Mouse (Mus musculus): ENCODE results near the gene A930033H14Rik. TPM values are rescaled to one million over a fixed set of nuclear protein-coding genes. Genes with fewer than 3 reads are reported as not detected.

Gene A930033H14Rik
- polyA plus RNA-seq, 1 experiment from 2014 or later, result 3.1 TPM

DNA sequence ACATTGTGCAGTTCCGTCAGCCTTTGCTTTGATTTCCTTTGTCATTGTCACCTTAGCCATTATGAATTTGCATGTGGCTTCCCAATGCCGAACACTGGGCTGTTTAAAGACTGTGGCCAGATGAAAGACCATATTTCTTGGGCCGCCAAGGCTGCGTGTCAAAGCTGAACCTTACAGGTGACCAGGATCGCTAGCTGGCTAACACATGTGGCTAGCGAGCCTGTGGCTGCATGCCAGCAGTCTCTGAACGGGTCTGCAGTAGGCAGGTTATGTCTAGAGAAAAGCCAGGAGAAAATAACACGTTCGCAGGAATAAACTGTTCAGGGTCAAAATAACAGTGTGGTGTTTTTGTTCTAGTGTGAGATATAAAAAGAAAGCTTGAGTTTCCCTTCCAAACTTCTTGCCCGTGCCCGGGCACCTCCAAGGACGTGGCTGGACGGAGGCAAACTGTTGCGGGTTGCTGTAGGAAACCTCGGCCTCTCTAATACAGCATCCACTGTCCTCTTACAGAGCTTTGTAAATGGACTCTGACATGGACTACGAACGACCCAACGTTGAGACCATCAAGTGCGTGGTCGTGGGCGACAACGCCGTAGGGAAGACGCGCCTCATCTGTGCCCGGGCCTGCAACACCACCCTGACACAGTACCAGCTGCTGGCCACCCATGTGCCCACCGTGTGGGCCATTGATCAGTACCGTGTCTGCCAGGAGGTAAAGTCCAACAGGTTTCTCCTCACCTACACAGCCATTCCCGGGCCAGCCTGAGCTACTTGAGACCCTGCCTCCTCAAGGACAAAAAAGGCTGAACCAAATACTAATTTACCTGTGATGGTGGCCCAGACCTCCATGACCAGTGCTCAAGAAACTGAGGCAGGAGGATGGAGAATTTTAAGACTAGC, 35.6 kb upstream of the A930033H14Rik start:
- H3K9ac ChIP-seq, result no peak overlapping the region
- H3K4me3 ChIP-seq, result no peak overlapping the region
- WGBS, result 76% methylated on average over 29 of the region's 29 CpGs
- H3K9me3 ChIP-seq, result no peaks in the 10 kb centered on the region
- no peak for ATAC-seq (ENCODE audit: low FRiP score, low read depth)
- no peaks in the 10 kb centered on the region for H3K27me3 ChIP-seq
- H3K36me3 ChIP-seq, result peaks cover 23% of the 10 kb centered on the region
- no peak overlapping the region for H3K4me2 ChIP-seq (replicated peaks)
- H3K27ac ChIP-seq, result 0 out of 2 replicates have a peak overlapping the region, but pooled peaks have one; percentile 22
- peaks cover 23% of the 10 kb centered on the region for H3K4me1 ChIP-seq

DNA sequence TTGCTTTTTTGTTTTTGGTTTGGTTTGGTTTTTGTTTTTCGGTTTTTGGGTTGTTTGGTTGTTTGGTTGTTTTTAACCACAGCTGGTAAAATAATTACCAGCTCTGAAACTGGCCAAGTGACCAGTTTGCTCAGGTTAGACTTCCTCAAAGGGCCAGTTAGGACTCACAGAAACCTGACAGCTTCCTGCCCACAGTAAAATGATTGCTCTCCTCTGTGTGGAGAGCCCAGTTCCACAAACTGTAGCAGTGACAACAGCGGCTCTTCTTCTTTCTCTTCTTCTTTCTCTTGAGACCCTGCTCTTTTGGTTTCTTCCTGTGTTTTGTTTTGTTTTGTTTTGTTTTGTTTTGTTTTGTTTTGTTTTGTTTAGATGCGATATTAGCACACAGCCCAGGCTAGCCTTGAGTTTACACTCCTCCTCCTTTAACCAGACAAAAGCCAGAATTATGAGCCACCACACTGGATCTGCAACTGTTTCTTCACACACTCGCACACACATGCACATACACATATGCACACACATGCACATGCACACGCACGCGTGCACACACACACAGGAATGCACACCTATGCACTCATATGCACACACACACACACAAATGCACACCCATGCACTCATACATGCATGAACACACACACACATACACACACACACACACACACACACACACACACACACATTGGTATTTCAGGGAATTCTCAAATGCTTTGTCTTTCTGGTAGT, 34.6 kb upstream of the A930033H14Rik start:
- 91% methylated on average over 7 of the region's 7 CpGs for WGBS
- no peaks in the 10 kb centered on the region for H3K9me3 ChIP-seq

DNA sequence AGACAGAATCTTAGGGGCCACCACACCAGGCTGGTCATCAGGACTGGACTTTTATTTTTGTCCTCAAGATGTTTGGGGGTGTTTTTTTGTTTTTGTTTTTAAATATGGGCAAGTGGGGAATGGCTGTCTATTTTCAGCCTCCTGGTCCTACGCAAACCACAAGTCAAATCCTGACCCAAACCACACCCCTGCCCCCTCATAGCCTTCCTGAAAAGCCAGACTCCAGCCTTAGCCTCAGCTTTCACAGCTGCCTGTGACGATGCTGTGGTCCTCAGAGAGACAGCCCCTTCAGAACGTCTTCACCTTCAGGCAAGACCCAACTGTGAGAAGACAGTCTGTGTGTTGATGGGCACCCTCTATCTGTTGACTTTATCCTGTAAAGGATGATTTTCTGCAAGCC, 33.9 kb upstream of the A930033H14Rik start:
- H3K27me3 ChIP-seq, result no peaks in the 10 kb centered on the region
- H3K4me1 ChIP-seq, result peaks cover 7% of the 10 kb centered on the region
- ATAC-seq (ENCODE audit: low FRiP score, low read depth), result no peak
- no peak overlapping the region for H3K27ac ChIP-seq
- no peak overlapping the region for H3K9ac ChIP-seq
- 75% methylated on average over 3 of the region's 3 CpGs for WGBS
- no peak overlapping the region for H3K4me2 ChIP-seq (replicated peaks)
- no peaks in the 10 kb centered on the region for H3K9me3 ChIP-seq
- H3K4me3 ChIP-seq, result no peak overlapping the region
- H3K36me3 ChIP-seq, result peaks cover 29% of the 10 kb centered on the region

More for the DNA sequence above, 34.6 kb upstream of the A930033H14Rik start:
- Histone ChIP-seq H3K27me3 (no peaks in the 10 kb centered on the region), H3K27ac (no peak overlapping the region), H3K36me3 (peaks cover 23% of the 10 kb centered on the region), H3K4me1 (peaks cover 13% of the 10 kb centered on the region), H3K4me2 (replicated peaks) (no peak overlapping the region), H3K9ac (no peak overlapping the region), H3K4me3 (no peak overlapping the region)
- ATAC-seq (ENCODE audit: low FRiP score, low read depth), result no peak

- WGBS, result 86% methylated on average over 10 of the region's 10 CpGs
- Histone ChIP-seq H3K4me1 (peaks cover 7% of the 10 kb centered on the region), H3K4me3 (no peak overlapping the region), H3K9me3 (no peaks in the 10 kb centered on the region), H3K9ac (no peak overlapping the region), H3K27ac (no peak overlapping the region), H3K4me2 (replicated peaks) (no peak overlapping the region), H3K36me3 (peaks cover 34% of the 10 kb centered on the region), H3K27me3 (no peaks in the 10 kb centered on the region)
- no peak for ATAC-seq (ENCODE audit: low FRiP score, low read depth)
These were observed 33.2 kb upstream of the A930033H14Rik start for GRCm38 (mm10) chr10:69245906-69246668.

- no peaks in the 10 kb centered on the region for H3K27me3 ChIP-seq
- no peak overlapping the region for H3K4me3 ChIP-seq
- peaks cover 31% of the 10 kb centered on the region for H3K36me3 ChIP-seq
- no peak overlapping the region for H3K9ac ChIP-seq
- ATAC-seq (ENCODE audit: low FRiP score, low read depth), result no peak
- H3K4me2 ChIP-seq (replicated peaks), result no peak overlapping the region
- no peaks in the 10 kb centered on the region for H3K9me3 ChIP-seq
- H3K4me1 ChIP-seq, result peaks cover 7% of the 10 kb centered on the region
- WGBS, result 90% methylated on average over 4 of the region's 4 CpGs
- no peak overlapping the region for H3K27ac ChIP-seq
These were observed 32.3 kb upstream of the A930033H14Rik start for GRCm38 (mm10) chr10:69245151-69245550.

- H3K9me3 ChIP-seq, result no peaks in the 10 kb centered on the region
- 95% methylated on average over 2 of the region's 2 CpGs for WGBS
- no peaks in the 10 kb centered on the region for H3K4me1 ChIP-seq
- H3K9ac ChIP-seq, result no peak overlapping the region
- peaks cover 30% of the 10 kb centered on the region for H3K36me3 ChIP-seq
- no peak for ATAC-seq (ENCODE audit: low FRiP score, low read depth)
- no peak overlapping the region for H3K4me2 ChIP-seq (replicated peaks)
- H3K4me3 ChIP-seq, result no peak overlapping the region
- no peaks in the 10 kb centered on the region for H3K27me3 ChIP-seq
- H3K27ac ChIP-seq, result no peak overlapping the region
These were observed 27.6 kb upstream of the A930033H14Rik start for GRCm38 (mm10) chr10:69240530-69240929.

DNA sequence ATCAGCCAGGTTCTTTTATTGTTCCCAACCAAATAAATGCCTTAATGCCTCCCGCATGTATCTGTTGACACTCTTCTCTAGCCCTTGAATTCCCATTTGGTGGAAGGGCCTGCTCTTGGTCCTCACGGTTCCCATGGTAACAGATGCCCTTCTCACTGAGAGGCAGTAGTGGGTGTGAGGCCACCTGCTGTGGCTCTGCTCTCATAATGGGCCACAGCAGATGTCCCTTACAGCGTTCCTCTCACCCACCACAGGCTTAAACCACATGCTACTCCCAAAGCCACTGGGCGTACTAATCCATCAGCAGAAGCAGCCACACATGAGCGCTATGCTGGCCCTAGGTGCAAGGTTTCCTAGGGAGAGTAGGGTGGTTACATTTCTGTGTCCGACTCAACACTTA, 25.4 kb upstream of the A930033H14Rik start:
- no peak overlapping the region for H3K4me2 ChIP-seq (replicated peaks)
- H3K4me1 ChIP-seq, result no peaks in the 10 kb centered on the region
- no peaks in the 10 kb centered on the region for H3K9me3 ChIP-seq
- no peak overlapping the region for H3K27ac ChIP-seq
- no peak overlapping the region for H3K9ac ChIP-seq
- no peak overlapping the region for H3K4me3 ChIP-seq
- peaks cover 30% of the 10 kb centered on the region for H3K36me3 ChIP-seq
- ATAC-seq (ENCODE audit: low FRiP score, low read depth), result peak; percentile 15; the same call in 1 of the 2 replicates
- H3K27me3 ChIP-seq, result no peaks in the 10 kb centered on the region
- 52% methylated on average over 6 of the region's 6 CpGs for WGBS

DNA sequence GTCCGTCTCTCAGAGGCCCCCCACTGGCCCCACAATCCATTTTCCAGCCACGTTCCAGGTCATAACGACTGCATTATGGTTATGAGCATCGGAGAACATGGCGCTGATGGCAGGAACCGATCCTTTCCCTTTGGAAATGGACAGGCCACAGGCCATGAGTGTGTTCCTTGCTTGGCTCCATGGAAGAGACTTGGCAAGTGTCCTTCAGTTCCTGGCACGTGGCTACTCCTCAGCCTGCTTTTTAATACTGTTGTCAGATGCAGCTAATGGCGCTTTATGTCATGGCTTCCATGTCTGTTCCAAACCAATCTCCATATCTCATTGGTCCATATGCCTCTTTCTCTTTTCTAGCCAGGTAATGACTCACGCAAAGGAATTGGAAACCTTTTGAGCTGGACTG, 24.9 kb upstream of the A930033H14Rik start:
- Histone ChIP-seq H3K4me3 (no peak overlapping the region), H3K9ac (no peak overlapping the region), H3K36me3 (peaks cover 30% of the 10 kb centered on the region), H3K4me1 (no peaks in the 10 kb centered on the region), H3K9me3 (no peaks in the 10 kb centered on the region), H3K27ac (no peak overlapping the region), H3K4me2 (replicated peaks) (no peak overlapping the region), H3K27me3 (no peaks in the 10 kb centered on the region)
- ATAC-seq (ENCODE audit: low FRiP score, low read depth), result no peak
- 90% methylated on average over 9 of the region's 9 CpGs for WGBS

DNA sequence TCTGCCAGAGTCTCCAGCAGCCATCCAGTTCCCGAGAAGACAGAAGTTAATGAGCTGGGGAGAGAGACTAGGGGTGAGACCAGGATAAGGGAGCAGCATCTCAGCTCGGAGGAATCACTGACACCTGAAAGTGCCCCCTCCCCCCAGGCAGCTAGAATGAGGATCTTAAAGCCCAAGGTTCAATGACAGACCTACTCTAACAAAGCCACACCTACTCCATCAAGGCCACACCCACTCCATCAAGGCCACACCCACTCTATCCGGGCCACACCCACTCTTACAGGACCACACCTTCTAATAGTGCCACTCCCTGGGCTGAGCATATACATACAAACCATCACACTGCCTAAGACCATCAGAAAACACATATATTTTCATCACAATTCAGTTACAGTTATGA, 24.3 kb upstream of the A930033H14Rik start:
- Histone ChIP-seq H3K36me3 (peaks cover 30% of the 10 kb centered on the region), H3K4me2 (replicated peaks) (no peak overlapping the region), H3K9me3 (no peaks in the 10 kb centered on the region), H3K9ac (no peak overlapping the region), H3K4me3 (no peak overlapping the region), H3K4me1 (no peaks in the 10 kb centered on the region), H3K27me3 (no peaks in the 10 kb centered on the region), H3K27ac (no peak overlapping the region)
- 80% methylated on average over 3 of the region's 3 CpGs for WGBS
- ATAC-seq (ENCODE audit: low FRiP score, low read depth), result no peak

GRCm38 (mm10) chr10:69225951-69226350, 13.1 kb upstream of the A930033H14Rik start:
- H3K4me3 ChIP-seq, result no peak overlapping the region
- H3K36me3 ChIP-seq, result peaks cover 56% of the 10 kb centered on the region
- H3K27me3 ChIP-seq, result no peaks in the 10 kb centered on the region
- H3K4me2 ChIP-seq (replicated peaks), result no peak overlapping the region
- H3K9ac ChIP-seq, result no peak overlapping the region
- H3K27ac ChIP-seq, result no peak overlapping the region
- ATAC-seq (ENCODE audit: low FRiP score, low read depth), result no peak
- H3K9me3 ChIP-seq, result no peaks in the 10 kb centered on the region
- no peaks in the 10 kb centered on the region for H3K4me1 ChIP-seq
- WGBS, result 76% methylated on average over 8 of the region's 8 CpGs

GRCm38 (mm10) chr10:69225471-69225870, 12.6 kb upstream of the A930033H14Rik start:
- 0 out of 2 replicates have a peak, but pooled peaks cover under 1% of the 10 kb centered on the region for H3K4me1 ChIP-seq

GRCm38 (mm10) chr10:69224276-69224675, 11.4 kb upstream of the A930033H14Rik start:
- no peaks in the 10 kb centered on the region for H3K27me3 ChIP-seq
- H3K4me2 ChIP-seq (replicated peaks), result no peak overlapping the region
- WGBS, result 79% methylated on average over 7 of the region's 7 CpGs
- no peaks in the 10 kb centered on the region for H3K9me3 ChIP-seq
- H3K4me1 ChIP-seq, result peaks cover 8% of the 10 kb centered on the region; the same call in 1 of the 2 replicates
- no peak overlapping the region for H3K27ac ChIP-seq
- H3K36me3 ChIP-seq, result peaks cover 59% of the 10 kb centered on the region
- H3K4me3 ChIP-seq, result no peak overlapping the region
- no peak for ATAC-seq (ENCODE audit: low FRiP score, low read depth)
- no peak overlapping the region for H3K9ac ChIP-seq

More at GRCm38 (mm10) chr10:69225471-69225870, 12.6 kb upstream of the A930033H14Rik start:
- Histone ChIP-seq H3K9ac (no peak overlapping the region), H3K4me3 (no peak overlapping the region), H3K4me2 (replicated peaks) (no peak overlapping the region), H3K27me3 (no peaks in the 10 kb centered on the region), H3K9me3 (no peaks in the 10 kb centered on the region), H3K27ac (no peak overlapping the region), H3K36me3 (peaks cover 56% of the 10 kb centered on the region)
- ATAC-seq (ENCODE audit: low FRiP score, low read depth), result no peak
- 90% methylated on average over 5 of the region's 5 CpGs for WGBS

Data from limb, embryonic 13.5 days (tissue).